Mouse (Mus musculus) kidney, embryonic 16.5 days (tissue): Measurements from ENCODE around the gene Gdap1l1. TPM values are rescaled to one million over a fixed set of nuclear protein-coding genes. Genes with fewer than 3 reads are reported as not detected.

Source experiments
- ATAC-seq: fragments of 200-750 bp; cut with Nextera tagmentation; 2 replicates; pipeline ENCODE4 v1.8.0; 2017; ENCODE audit warnings: moderate TSS enrichment; ENCODE audit not compliant: low FRiP score, low TSS enrichment
- H3K27ac ChIP-seq: fragments of 300-500 bp; sonication (generic); 2 replicates; pipeline ENCODE4 v1.5.1; 2014; ENCODE audit warnings: low read length
- H3K27me3 ChIP-seq: fragments of 300-500 bp; sonication (generic); 2 replicates; pipeline ENCODE4 v1.6.1; 2014; ENCODE audit warnings: low read length, control low read depth, mixed read lengths; ENCODE audit not compliant: insufficient read depth
- H3K36me3 ChIP-seq: fragments of 300-500 bp; sonication (generic); 2 replicates; pipeline ENCODE4 v1.6.1; 2014; ENCODE audit warnings: low read length, control low read depth, mixed read lengths; ENCODE audit not compliant: insufficient read depth
- H3K4me1 ChIP-seq: fragments of 300-500 bp; sonication (generic); 2 replicates; pipeline ENCODE4 v1.6.1; 2014; ENCODE audit warnings: low read length, control low read depth, mixed read lengths; ENCODE audit not compliant: insufficient read depth
- H3K4me2 ChIP-seq: fragments of 300-500 bp; sonication (generic); replicated peaks from 2 replicates; pipeline ENCODE4 v1.6.1; 2014; ENCODE audit warnings: low read depth, low read length
- H3K4me3 ChIP-seq: fragments of 300-500 bp; sonication (generic); 2 replicates; pipeline ENCODE4 v1.5.1; 2014; ENCODE audit warnings: mild to moderate bottlenecking, low read length
- H3K9ac ChIP-seq: fragments of 300-500 bp; sonication (generic); replicated peaks from 2 replicates; pipeline ENCODE4 v1.6.1; 2014; ENCODE audit warnings: low read length
- H3K9me3 ChIP-seq: fragments of 300-500 bp; sonication (generic); 2 replicates; pipeline ENCODE4 v1.6.1; 2016; ENCODE audit warnings: low read length, control low read depth
- WGBS: fragments of 180-500 bp; shearing (Covaris S2); extraction: QIAGEN DNeasy Blood & Tissue Kit; methylation state at CpG from one replicate; pipeline ENCODE4 v1.1.7; 2014; 5-methylcytosine and 5-hydroxymethylcytosine counted together
- polyA plus RNA-seq: library from polyadenylated mRNA; unstranded; fragments of >200 nt; fragmentation: Nextera tagmentation; extraction: Ambion mirVana; gene quantifications from 2 replicates; pipeline ENCODE4 v1.2.1, GENCODE M21; 2015

The Gdap1l1 gene
- polyA plus RNA-seq, 1 experiment from 2014 or later, result 0.91 TPM

DNA sequence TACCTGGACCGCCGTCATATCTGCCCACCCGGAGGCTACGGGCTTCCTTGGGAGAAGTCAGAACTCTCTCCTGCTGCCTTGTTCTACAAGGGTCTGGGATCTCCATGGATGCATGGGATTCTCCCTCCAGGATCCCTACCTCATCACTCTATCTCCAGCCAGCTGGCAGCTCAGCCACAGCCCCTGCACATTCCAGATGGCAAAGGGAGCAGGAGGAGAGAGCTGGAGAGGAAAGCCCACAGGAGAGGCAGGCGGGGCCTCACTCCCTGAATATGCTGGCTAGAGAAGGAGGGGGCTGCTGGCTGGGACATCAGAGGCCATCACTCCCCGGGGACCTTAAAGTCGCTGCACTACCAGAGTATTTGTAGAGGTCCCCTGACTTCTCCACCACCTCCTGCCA is 53.1 kb downstream of the Gdap1l1 start:
- no peaks in the 10 kb centered on the region for H3K9me3 ChIP-seq
- no peaks in the 10 kb centered on the region for H3K36me3 ChIP-seq
- ATAC-seq, result peak; percentile 27; the same call in 1 of the 2 replicates
- no peak overlapping the region for H3K4me3 ChIP-seq
- no peak overlapping the region for H3K27ac ChIP-seq
- H3K9ac ChIP-seq, result no peak overlapping the region
- no peaks in the 10 kb centered on the region for H3K4me1 ChIP-seq
- WGBS, result 63% methylated on average over 7 of the region's 7 CpGs
- peaks cover 3% of the 10 kb centered on the region; the same call in 1 of the 2 replicates for H3K27me3 ChIP-seq
- no peak overlapping the region for H3K4me2 ChIP-seq

GRCm38 (mm10) chr2:163492018-163492417 is 53.7 kb downstream of the Gdap1l1 start, which contains the start of gene R3hdml:
Gene R3hdml, plus strand, starts transcription at chr2:163492318.
- H3K9ac ChIP-seq, result no peak within 1 kb of the TSS
- H3K4me3 ChIP-seq, result no peak within 1 kb of the TSS; the same call in 1 of the 2 replicates
- no peaks in the 10 kb centered on the region for H3K36me3 ChIP-seq
- H3K4me1 ChIP-seq, result no peaks in the 10 kb centered on the region
- H3K4me2 ChIP-seq, result no peak within 1 kb of the TSS
- no peak within 1 kb of the TSS for H3K27ac ChIP-seq
- ATAC-seq, result no peak
- H3K9me3 ChIP-seq, result no peaks in the 10 kb centered on the region
- 67% methylated on average over 5 of the region's 5 CpGs for WGBS
- H3K27me3 ChIP-seq, result peaks cover 3% of the 10 kb centered on the region; the same call in 1 of the 2 replicates

- Histone ChIP-seq H3K27ac (no peak overlapping the region), H3K9me3 (no peaks in the 10 kb centered on the region), H3K4me3 (no peak overlapping the region), H3K27me3 (peaks cover 3% of the 10 kb centered on the region; the same call in 1 of the 2 replicates), H3K4me2 (no peak overlapping the region), H3K4me1 (no peaks in the 10 kb centered on the region), H3K36me3 (no peaks in the 10 kb centered on the region), H3K9ac (no peak overlapping the region)
- WGBS, result 43% methylated on average over 5 of the region's 5 CpGs
- ATAC-seq, result no peak
Measured at GRCm38 (mm10) chr2:163493031-163493430, 54.8 kb downstream of the Gdap1l1 start.

GRCm38 (mm10) chr2:163493976-163494375 is 55.7 kb downstream of the Gdap1l1 start:
- H3K9me3 ChIP-seq, result no peaks in the 10 kb centered on the region
- no peak for ATAC-seq
- 56% methylated on average over 5 of the region's 5 CpGs for WGBS

DNA sequence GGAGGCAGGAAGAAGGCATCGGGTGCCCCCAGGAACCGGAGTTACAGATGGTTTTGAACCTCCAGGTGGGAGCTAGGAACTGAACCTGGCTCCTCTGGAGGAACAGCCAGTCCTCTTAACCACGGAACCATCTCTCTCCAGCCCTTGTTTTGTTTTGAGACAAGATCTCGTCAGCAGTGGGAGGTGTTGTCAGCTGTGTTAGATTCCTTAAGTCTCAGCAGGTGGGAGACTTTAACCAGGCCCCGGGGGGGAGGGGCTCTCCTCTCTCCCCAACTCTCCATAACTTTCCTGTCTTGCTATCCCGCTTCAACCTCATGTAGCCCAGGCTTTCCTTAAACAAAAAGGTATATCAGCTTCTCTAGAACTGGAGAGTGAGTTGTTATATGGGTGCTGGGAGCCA is 56.2 kb downstream of the Gdap1l1 start:
- no peak overlapping the region for H3K27ac ChIP-seq
- no peaks in the 10 kb centered on the region for H3K9me3 ChIP-seq
- no peaks in the 10 kb centered on the region for H3K4me1 ChIP-seq
- no peak for ATAC-seq
- H3K4me3 ChIP-seq, result no peak overlapping the region
- H3K4me2 ChIP-seq, result no peak overlapping the region
- H3K27me3 ChIP-seq, result peaks cover 3% of the 10 kb centered on the region; the same call in 1 of the 2 replicates
- no peak overlapping the region for H3K9ac ChIP-seq
- WGBS, result 47% methylated on average over 6 of the region's 6 CpGs
- no peaks in the 10 kb centered on the region for H3K36me3 ChIP-seq

More at GRCm38 (mm10) chr2:163493976-163494375, 55.7 kb downstream of the Gdap1l1 start:
- Histone ChIP-seq H3K4me3 (no peak overlapping the region), H3K27me3 (peaks cover 3% of the 10 kb centered on the region; the same call in 1 of the 2 replicates), H3K36me3 (no peaks in the 10 kb centered on the region), H3K4me2 (no peak overlapping the region), H3K27ac (no peak overlapping the region), H3K4me1 (no peaks in the 10 kb centered on the region), H3K9ac (no peak overlapping the region)

- Histone ChIP-seq H3K9ac (no peak overlapping the region), H3K9me3 (no peaks in the 10 kb centered on the region), H3K27me3 (no peaks in the 10 kb centered on the region), H3K27ac (no peak overlapping the region), H3K36me3 (no peaks in the 10 kb centered on the region), H3K4me2 (no peak overlapping the region), H3K4me3 (no peak overlapping the region), H3K4me1 (no peaks in the 10 kb centered on the region)
- 61% methylated on average over 2 of the region's 2 CpGs for WGBS
- ATAC-seq, result no peak
Measured at GRCm38 (mm10) chr2:163502219-163502618, 63.9 kb downstream of the Gdap1l1 start.

GRCm38 (mm10) chr2:163503191-163503590 is 64.9 kb downstream of the Gdap1l1 start:
- Histone ChIP-seq H3K4me3 (no peak overlapping the region), H3K4me2 (no peak overlapping the region), H3K9me3 (no peaks in the 10 kb centered on the region), H3K36me3 (no peaks in the 10 kb centered on the region), H3K4me1 (no peaks in the 10 kb centered on the region), H3K27me3 (no peaks in the 10 kb centered on the region), H3K9ac (no peak overlapping the region), H3K27ac (no peak overlapping the region)
- ATAC-seq, result no peak
- 56% methylated on average over 7 of the region's 7 CpGs for WGBS

Other genes with a start within 250 kb of the Gdap1l1 start
- 1.8 and 2.0 TPM in 2 replicates for gene Tox2, start 235.4 kb upstream of the Gdap1l1 start, polyA plus RNA-seq
- 2.8 and 3.3 TPM in 2 replicates for gene Jph2, start 40.5 kb upstream of the Gdap1l1 start, polyA plus RNA-seq
- gene Oser1, start 13.8 kb upstream of the Gdap1l1 start, polyA plus RNA-seq, result 95.6 and 99.2 TPM in 2 replicates
- 11.3 and 11.7 TPM in 2 replicates for gene Fitm2, start 34.2 kb downstream of the Gdap1l1 start, polyA plus RNA-seq
- 43.8 and 46.4 TPM in 2 replicates for gene R3hdml, start 53.8 kb downstream of the Gdap1l1 start, polyA plus RNA-seq
- gene Hnf4a, start 68.3 kb downstream of the Gdap1l1 start, polyA plus RNA-seq, result 25.0 and 25.8 TPM in 2 replicates
- 34.0 and 35.7 TPM in 2 replicates for gene Ttpal, start 163.8 kb downstream of the Gdap1l1 start, polyA plus RNA-seq
- 48.9 and 50.1 TPM in 2 replicates for gene Serinc3, start 206.7 kb downstream of the Gdap1l1 start, polyA plus RNA-seq
- gene Pkig, start 219.9 kb downstream of the Gdap1l1 start, polyA plus RNA-seq, result 180 and 187 TPM in 2 replicates